ENCODE assay signal across 8 mouse cellular contexts in genomic region chr12:76472046-76472445, GRCm38 (mm10). TPM values are rescaled to one million over a fixed set of nuclear protein-coding genes. Genes with fewer than 3 reads are reported as not detected.
A peak's percentile ranks its signal among the peaks of the same experiment; 100 is the strongest.
DNase-seq lines count a peak whose midpoint lies in the region; ATAC-seq lines count a peak whose summit lies in the region.

No protein-coding gene starts in this region.

- H3K9me3 ChIP-seq in heart, embryonic 12.5 days (replicated peaks), result no peaks in the 10 kb centered on the region
- H3K9me3 ChIP-seq in lung, embryonic 16.5 days (ENCODE audit: control insufficient read depth, low read length), result no peaks in the 10 kb centered on the region

- no peaks in the 10 kb centered on the region for H3K36me3 ChIP-seq in heart, embryonic 12.5 days
- H3K36me3 ChIP-seq in lung, embryonic 16.5 days (ENCODE audit: control insufficient read depth, insufficient read depth, low read length), result no peaks in the 10 kb centered on the region

- peak; percentile 63 to 84 for DNase-seq in heart, adult 18-20 months
- DNase-seq in kidney, postnatal 36 days, result peak; percentile 61 to 87
- peak; percentile 73 to 83 for DNase-seq in right cerebral cortex, postnatal 10 days (ENCODE audit: low spot score in 2 of 2)

- H3K4me3 ChIP-seq in heart, embryonic 12.5 days, result no peak overlapping the region
- no peak overlapping the region for H3K4me3 ChIP-seq in lung, embryonic 16.5 days (ENCODE audit: low read length)

- ATAC-seq in heart, embryonic 12.5 days (ENCODE audit: insufficient number of reproducible peaks, low FRiP score), result no peak
- ATAC-seq in activated CD4-positive, CD25-positive, alpha-beta regulatory T cell, adult 4 months, result peak; percentile 46
- ATAC-seq in common myeloid progenitor, adult 5-6 weeks (replicated peaks; ENCODE audit: low read depth, poor library complexity, severe bottlenecking), result peak; percentile 80
- ATAC-seq in granulocyte monocyte progenitor cell, adult 5-6 weeks (replicated peaks; ENCODE audit: poor library complexity, severe bottlenecking), result peak; percentile 69
- peak; percentile 43 for ATAC-seq in lung, embryonic 16.5 days (ENCODE audit: low read depth)

- H3K27me3 ChIP-seq in heart, embryonic 12.5 days (replicated peaks), result no peaks in the 10 kb centered on the region
- H3K27me3 ChIP-seq in lung, embryonic 16.5 days (ENCODE audit: control insufficient read depth, insufficient read depth, low read depth, low read length), result no peaks in the 10 kb centered on the region

- no peak overlapping the region for H3K9ac ChIP-seq in heart, embryonic 12.5 days
- no peak overlapping the region for H3K9ac ChIP-seq in lung, embryonic 16.5 days (ENCODE audit: low read length)

- 7% methylated on average over 4 of the region's 4 CpGs for WGBS in heart, embryonic 12.5 days
- 4% methylated on average over 4 of the region's 4 CpGs for WGBS in lung, embryonic 16.5 days

- H3K4me2 ChIP-seq in heart, embryonic 12.5 days, result no peak overlapping the region
- no peak overlapping the region for H3K4me2 ChIP-seq in lung, embryonic 16.5 days (ENCODE audit: low read depth, low read length)

- H3K4me1 ChIP-seq in heart, embryonic 12.5 days (replicated peaks), result 0 out of 2 replicates have a peak, but pooled peaks cover 4% of the 10 kb centered on the region
- no peaks in the 10 kb centered on the region for H3K4me1 ChIP-seq in lung, embryonic 16.5 days (replicated peaks; ENCODE audit: control insufficient read depth, insufficient read depth, low read length)

- no peak overlapping the region for H3K27ac ChIP-seq in heart, embryonic 12.5 days (ENCODE audit: poor library complexity, severe bottlenecking)
- no peak overlapping the region for H3K27ac ChIP-seq in lung, embryonic 16.5 days (ENCODE audit: low read length)

RNA-seq across cellular contexts. Expression of gene Ppp1r36, which starts 54.7 kb away (rescaled TPM):
- under 1 TPM in 1 of 2 experiments, not detected in 1; 0.18 TPM for total RNA-seq in heart, adult 18-20 months (2021)
- 2.8 and 3.8 TPM in 2 replicates for polyA plus RNA-seq in heart, embryonic 12.5 days (2016; fragmentation: Nextera tagmentation; extraction: Ambion mirVana)
- not detected for polyA plus RNA-seq in activated CD4-positive, CD25-positive, alpha-beta regulatory T cell, adult 4 months (2017; shearing (Covaris generic))
- total RNA-seq in common myeloid progenitor, adult 5-6 weeks (2017), result 0.64 and 2.2 TPM in 2 replicates
- total RNA-seq in granulocyte monocyte progenitor cell, adult 5-6 weeks (2014; fragmentation: Nextera tagmentation), result not detected in 2 replicates
- total RNA-seq in granulocyte monocyte progenitor cell, adult 5-6 weeks (2017), result 0.69 TPM in 1 of 2 replicates, not detected in the other
- polyA plus RNA-seq in lung, embryonic 16.5 days (2015; fragmentation: Nextera tagmentation; extraction: Ambion mirVana), result 9.1 and 10.4 TPM in 2 replicates

RNA-seq across cellular contexts. Expression of gene Plekhg3, which starts 58.6 kb away (rescaled TPM):
- total RNA-seq in heart, adult 18-20 months (2021), result 10 to 100 TPM; 10.6 to 11.4 TPM
- polyA plus RNA-seq in heart, embryonic 12.5 days (2016; fragmentation: Nextera tagmentation; extraction: Ambion mirVana), result 8.2 and 10.3 TPM in 2 replicates
- 1 to 10 TPM; 2.5 to 3.7 TPM for polyA plus RNA-seq in activated CD4-positive, CD25-positive, alpha-beta regulatory T cell, adult 4 months (2017; shearing (Covaris generic))
- total RNA-seq in common myeloid progenitor, adult 5-6 weeks (2017), result 5.2 and 7.4 TPM in 2 replicates
- 19.6 and 20.5 TPM in 2 replicates for total RNA-seq in granulocyte monocyte progenitor cell, adult 5-6 weeks (2014; fragmentation: Nextera tagmentation)
- total RNA-seq in granulocyte monocyte progenitor cell, adult 5-6 weeks (2017), result 13.3 and 15.6 TPM in 2 replicates
- polyA plus RNA-seq in lung, embryonic 16.5 days (2015; fragmentation: Nextera tagmentation; extraction: Ambion mirVana), result 6.3 and 7.5 TPM in 2 replicates
